Mouse (Mus musculus): ENCODE measurements around the gene Prickle4.
A peak's percentile ranks its signal among the peaks of the same experiment; 100 is the strongest.

DNA sequence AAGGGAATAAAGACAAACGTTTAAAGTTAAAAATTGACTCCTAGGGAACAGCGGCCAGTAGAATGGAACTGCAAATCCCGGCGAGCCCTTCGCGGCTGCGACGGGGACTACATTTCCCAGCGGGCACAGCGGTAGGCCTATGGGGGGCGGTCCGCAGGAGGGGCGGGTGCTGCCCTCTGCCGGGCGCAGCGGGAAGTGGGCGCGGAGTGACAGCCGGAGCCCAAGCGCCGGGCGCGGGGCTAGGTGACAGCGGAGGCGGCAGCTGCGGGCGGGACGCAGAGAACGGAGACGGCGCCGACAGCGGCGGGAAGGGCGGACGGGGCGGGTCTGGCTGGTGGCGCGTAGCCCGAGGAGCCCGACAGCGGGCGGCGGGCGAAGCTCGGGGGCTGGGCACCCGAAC lies 42.3 kb upstream of the Prickle4 start, which contains the start of gene Tfeb:
- TF ChIP-seq CTCF (IDR thresholded peaks at IDR 0.05; ENCODE audit: borderline replicate concordance, control insufficient read depth, extremely low read depth, insufficient read depth, low read length, poor library complexity), result peak; percentile 99
- peak; percentile 46; the same call in 1 of the 2 replicates for TF ChIP-seq POLR2A (IDR thresholded peaks at IDR 0.05; ENCODE audit: control insufficient read depth, extremely low read depth, insufficient read depth, low read length, poor library complexity)
